Mouse (Mus musculus) lung, postnatal 0 days (tissue): ENCODE measurements around the gene Ddx31.

Experiments used
- CTCF ChIP-seq: IDR thresholded peaks from 2 replicates; pipeline ENCODE4 v1.5.1; 2016; ENCODE audit warnings: antibody characterized with exemption, mild to moderate bottlenecking
- EP300 ChIP-seq: IDR thresholded peaks from 2 replicates; pipeline ENCODE4 v1.6.1; 2016; ENCODE audit warnings: antibody characterized with exemption, mild to moderate bottlenecking, control low read depth

DNA sequence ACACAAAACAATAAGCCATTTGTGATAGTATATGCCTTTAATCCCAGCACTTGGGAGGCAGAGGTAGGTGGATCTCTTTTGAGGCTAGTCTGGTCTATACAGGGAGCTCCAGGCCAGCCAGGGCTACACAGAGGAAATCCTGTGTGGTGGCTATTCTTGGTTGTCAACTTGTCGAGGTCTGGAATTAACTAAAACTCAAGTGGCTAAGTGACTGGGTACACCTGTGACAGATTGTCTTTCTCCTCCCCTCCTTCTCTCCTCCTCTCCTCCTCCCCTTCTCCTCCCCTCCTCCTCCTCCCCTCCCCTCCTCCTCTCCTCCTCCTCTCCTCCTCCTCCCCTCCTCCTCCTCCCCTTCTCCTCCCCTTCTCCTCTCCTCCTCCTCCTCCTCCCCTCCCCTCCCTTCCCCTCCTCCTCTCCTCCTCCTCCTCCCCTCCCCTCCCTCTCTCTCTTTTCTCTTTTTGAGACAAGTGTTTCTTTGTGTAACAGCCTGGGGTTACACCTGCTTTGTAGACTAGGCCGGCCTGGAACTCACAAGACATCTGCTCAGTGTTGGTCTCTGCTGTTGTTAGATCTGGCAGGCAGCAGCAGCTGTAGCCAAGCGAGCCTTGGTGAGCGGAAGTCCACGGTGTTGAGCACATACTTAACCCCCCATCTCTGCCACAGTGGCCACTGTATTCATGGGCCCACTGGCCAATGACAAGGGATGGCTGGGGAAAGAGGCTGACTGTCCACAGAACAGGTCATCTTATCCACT, 29.8 kb upstream of the Ddx31 start:
- TF ChIP-seq CTCF (no peak), EP300 (no peak)
